Mouse (Mus musculus): ENCODE measurements around the gene Rtn4rl2. TPM values are rescaled to one million over a fixed set of nuclear protein-coding genes. Genes with fewer than 3 reads are reported as not detected.
A peak's percentile ranks its signal among the peaks of the same experiment; 100 is the strongest.

The Rtn4rl2 gene
- polyA plus RNA-seq, 1 experiment from 2014 or later, result 3.0 TPM

DNA sequence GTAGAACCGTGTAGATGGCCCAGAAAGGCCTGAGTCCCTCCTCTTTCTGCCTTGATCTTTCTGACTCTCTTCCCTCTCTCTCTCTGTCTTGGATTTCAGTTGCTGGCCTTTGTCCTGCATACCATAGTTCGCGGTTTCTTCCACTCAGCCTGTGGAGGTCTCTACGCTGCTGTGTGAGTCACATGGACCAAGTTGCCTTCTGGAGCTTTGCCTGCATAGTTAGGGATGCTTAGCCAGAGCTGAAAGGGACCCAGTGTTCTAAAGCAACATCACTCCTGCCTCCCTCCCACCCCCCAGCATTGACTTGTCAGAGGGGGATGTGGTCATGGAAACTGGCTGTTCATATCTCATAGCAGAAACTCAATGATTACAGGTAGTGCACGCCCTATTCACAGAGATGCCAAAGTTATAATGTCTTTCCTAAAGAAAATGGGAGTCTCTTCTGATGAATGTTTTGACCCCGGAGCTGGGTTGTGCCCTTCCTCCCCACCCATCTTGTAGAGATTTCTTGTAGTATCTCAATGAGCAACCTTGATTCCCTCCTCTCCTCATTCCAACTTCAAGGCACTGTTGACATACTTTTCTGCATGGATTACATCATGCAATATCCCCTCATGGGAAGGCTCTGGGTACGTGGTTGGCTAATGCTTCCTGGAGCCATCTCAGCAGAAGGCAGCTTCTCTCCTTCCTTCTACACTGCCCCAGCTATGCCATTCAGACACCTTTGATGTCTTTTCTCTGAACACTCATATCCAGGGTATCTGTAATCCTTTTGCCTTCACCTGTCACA is 26.3 kb downstream of the Rtn4rl2 start:
- Histone ChIP-seq H3K36me3 (ENCODE audit: control insufficient read depth, insufficient read depth, low read length) (no peaks in the 10 kb centered on the region), H3K4me1 (ENCODE audit: control insufficient read depth, insufficient read depth, low read depth, low read length) (no peaks in the 10 kb centered on the region)
- WGBS, result 76% methylated on average over 7 of the region's 7 CpGs

DNA sequence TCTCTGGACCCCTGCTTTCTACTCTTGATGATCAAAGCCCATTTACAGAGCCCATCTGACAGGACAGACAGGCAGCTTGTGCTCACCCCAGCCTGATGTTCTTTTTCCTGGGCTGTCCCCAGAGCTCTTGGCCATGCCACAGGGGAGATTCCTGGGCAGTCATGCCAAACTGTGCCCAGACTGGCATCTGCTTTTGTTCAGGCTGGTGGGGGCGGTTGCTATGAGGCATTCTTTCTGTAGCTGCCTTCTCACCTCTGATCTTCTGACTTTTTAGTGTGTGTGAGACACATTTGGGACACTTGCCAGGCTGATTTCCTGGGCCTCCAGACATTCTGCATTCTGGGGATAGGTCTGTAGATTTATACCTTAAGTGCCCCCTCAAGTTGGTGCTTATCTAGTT is 28.0 kb downstream of the Rtn4rl2 start:
- H3K4me1 ChIP-seq (ENCODE audit: control insufficient read depth, insufficient read depth, low read depth, low read length), result no peaks in the 10 kb centered on the region
- no peak overlapping the region for H3K27ac ChIP-seq (ENCODE audit: low read depth, low read length)
- no peaks in the 10 kb centered on the region for H3K27me3 ChIP-seq (replicated peaks; ENCODE audit: control insufficient read depth, insufficient read depth, low read length)
- ATAC-seq, result no peak
- no peaks in the 10 kb centered on the region for H3K36me3 ChIP-seq (ENCODE audit: control insufficient read depth, insufficient read depth, low read length)
- no peak overlapping the region for H3K4me3 ChIP-seq (ENCODE audit: low read length)
- H3K9me3 ChIP-seq (ENCODE audit: control insufficient read depth, low read length), result no peaks in the 10 kb centered on the region
- H3K9ac ChIP-seq (ENCODE audit: low read depth, low read length), result no peak overlapping the region
- H3K4me2 ChIP-seq (ENCODE audit: low read length), result no peak overlapping the region
- 82% methylated on average over 1 of the region's 1 CpGs for WGBS

More for the DNA sequence above, 26.3 kb downstream of the Rtn4rl2 start:
- Histone ChIP-seq H3K4me3 (ENCODE audit: low read length) (no peak overlapping the region), H3K9me3 (ENCODE audit: control insufficient read depth, low read length) (no peaks in the 10 kb centered on the region), H3K27me3 (replicated peaks; ENCODE audit: control insufficient read depth, insufficient read depth, low read length) (no peaks in the 10 kb centered on the region), H3K27ac (ENCODE audit: low read depth, low read length) (no peak overlapping the region), H3K4me2 (ENCODE audit: low read length) (no peak overlapping the region), H3K9ac (ENCODE audit: low read depth, low read length) (no peak overlapping the region)
- peak; percentile 62 for ATAC-seq

GRCm38 (mm10) chr2:84855732-84856131 is 30.8 kb downstream of the Rtn4rl2 start:
- Histone ChIP-seq H3K27ac (ENCODE audit: low read depth, low read length) (no peak overlapping the region), H3K27me3 (replicated peaks; ENCODE audit: control insufficient read depth, insufficient read depth, low read length) (no peaks in the 10 kb centered on the region), H3K4me2 (ENCODE audit: low read length) (no peak overlapping the region), H3K4me1 (ENCODE audit: control insufficient read depth, insufficient read depth, low read depth, low read length) (peaks cover 2% of the 10 kb centered on the region; the same call in 1 of the 2 replicates), H3K36me3 (ENCODE audit: control insufficient read depth, insufficient read depth, low read length) (no peaks in the 10 kb centered on the region), H3K4me3 (ENCODE audit: low read length) (no peak overlapping the region), H3K9me3 (ENCODE audit: control insufficient read depth, low read length) (no peaks in the 10 kb centered on the region), H3K9ac (ENCODE audit: low read depth, low read length) (no peak overlapping the region)
- peak; percentile 66 for ATAC-seq
- WGBS, result 52% methylated on average over 2 of the region's 2 CpGs

- peak; percentile 64 for ATAC-seq
- WGBS, result 33% methylated on average over 22 of the region's 23 CpGs
- Histone ChIP-seq H3K27me3 (replicated peaks; ENCODE audit: control insufficient read depth, insufficient read depth, low read length) (no peaks in the 10 kb centered on the region), H3K4me1 (ENCODE audit: control insufficient read depth, insufficient read depth, low read depth, low read length) (peaks cover 2% of the 10 kb centered on the region; the same call in 1 of the 2 replicates), H3K36me3 (ENCODE audit: control insufficient read depth, insufficient read depth, low read length) (no peaks in the 10 kb centered on the region), H3K27ac (ENCODE audit: low read depth, low read length) (no peak overlapping the region), H3K4me2 (ENCODE audit: low read length) (peak overlapping the region; percentile 25), H3K9me3 (ENCODE audit: control insufficient read depth, low read length) (no peaks in the 10 kb centered on the region), H3K4me3 (ENCODE audit: low read length) (no peak overlapping the region), H3K9ac (ENCODE audit: low read depth, low read length) (no peak overlapping the region)
Observed at GRCm38 (mm10) chr2:84851130-84852040, 35.1 kb downstream of the Rtn4rl2 start.

DNA sequence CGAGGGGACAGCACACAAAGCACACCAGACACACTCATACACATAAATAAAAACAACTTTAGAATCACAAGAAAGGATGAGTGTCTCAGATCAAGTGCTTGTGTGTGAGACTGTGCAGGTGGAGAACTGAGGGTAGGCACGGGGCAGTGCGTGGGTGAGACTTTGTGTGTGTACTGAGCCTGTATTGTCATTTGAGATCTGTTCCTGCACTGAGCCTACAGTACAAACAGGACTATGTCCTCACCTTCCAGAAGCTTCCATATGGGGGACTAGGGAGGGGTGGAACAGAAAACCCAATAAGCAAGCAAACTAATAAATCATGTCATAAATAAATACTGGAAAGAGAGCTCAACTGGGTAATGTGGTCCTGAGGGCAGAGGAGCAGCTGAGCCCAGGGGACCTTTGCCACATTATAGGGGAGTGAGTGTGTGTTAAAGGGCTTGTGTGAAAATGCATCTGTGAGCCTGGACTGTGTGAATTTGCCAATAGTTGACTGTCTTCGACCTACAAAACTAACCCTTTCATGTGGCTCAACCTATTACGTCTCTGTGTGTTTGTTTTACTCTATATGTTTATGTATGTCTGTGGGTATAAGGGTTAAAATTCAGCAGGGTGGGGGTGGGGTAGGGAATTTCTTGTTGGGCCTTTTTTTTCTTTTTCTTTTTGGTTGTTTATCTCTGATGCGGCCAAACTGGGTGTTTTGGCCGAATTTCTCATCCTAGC is 35.9 kb downstream of the Rtn4rl2 start:
- H3K36me3 ChIP-seq (ENCODE audit: control insufficient read depth, insufficient read depth, low read length), result no peaks in the 10 kb centered on the region
- H3K4me3 ChIP-seq (ENCODE audit: low read length), result no peak overlapping the region
- WGBS, result 69% methylated on average over 7 of the region's 7 CpGs
- no peaks in the 10 kb centered on the region for H3K9me3 ChIP-seq (ENCODE audit: control insufficient read depth, low read length)
- H3K4me2 ChIP-seq (ENCODE audit: low read length), result no peak overlapping the region; the same call in 1 of the 2 replicates
- H3K27ac ChIP-seq (ENCODE audit: low read depth, low read length), result no peak overlapping the region
- no peak for ATAC-seq
- peaks cover 2% of the 10 kb centered on the region; the same call in 1 of the 2 replicates for H3K4me1 ChIP-seq (ENCODE audit: control insufficient read depth, insufficient read depth, low read depth, low read length)
- no peak overlapping the region for H3K9ac ChIP-seq (ENCODE audit: low read depth, low read length)
- no peaks in the 10 kb centered on the region for H3K27me3 ChIP-seq (replicated peaks; ENCODE audit: control insufficient read depth, insufficient read depth, low read length)

DNA sequence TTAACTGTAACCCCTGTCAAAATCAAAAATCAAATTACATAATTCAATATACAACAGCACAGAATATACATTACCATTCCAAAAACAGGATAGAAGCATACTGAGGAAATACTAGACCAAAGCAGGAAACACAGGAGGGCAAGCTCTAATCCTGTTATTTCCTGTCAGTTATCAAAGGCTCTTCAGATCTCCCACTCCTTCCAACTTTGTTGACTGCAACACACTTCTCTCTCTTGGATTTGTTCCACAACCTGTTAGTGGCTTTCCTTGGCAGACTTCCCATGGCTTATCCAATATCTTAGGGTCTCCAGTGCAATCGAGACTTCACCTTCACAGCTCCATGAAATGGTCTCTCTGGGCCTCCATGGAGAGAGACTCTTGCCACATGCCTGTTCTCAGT is 41.3 kb downstream of the Rtn4rl2 start:
- Histone ChIP-seq H3K4me1 (ENCODE audit: control insufficient read depth, insufficient read depth, low read depth, low read length) (peaks cover 7% of the 10 kb centered on the region), H3K27ac (ENCODE audit: low read depth, low read length) (no peak overlapping the region), H3K9ac (ENCODE audit: low read depth, low read length) (no peak overlapping the region), H3K4me3 (ENCODE audit: low read length) (no peak overlapping the region), H3K36me3 (ENCODE audit: control insufficient read depth, insufficient read depth, low read length) (no peaks in the 10 kb centered on the region), H3K27me3 (replicated peaks; ENCODE audit: control insufficient read depth, insufficient read depth, low read length) (peaks cover 5% of the 10 kb centered on the region), H3K4me2 (ENCODE audit: low read length) (no peak overlapping the region), H3K9me3 (ENCODE audit: control insufficient read depth, low read length) (no peaks in the 10 kb centered on the region)
- ATAC-seq, result no peak
- WGBS, result 66% methylated on average over 1 of the region's 1 CpGs

DNA sequence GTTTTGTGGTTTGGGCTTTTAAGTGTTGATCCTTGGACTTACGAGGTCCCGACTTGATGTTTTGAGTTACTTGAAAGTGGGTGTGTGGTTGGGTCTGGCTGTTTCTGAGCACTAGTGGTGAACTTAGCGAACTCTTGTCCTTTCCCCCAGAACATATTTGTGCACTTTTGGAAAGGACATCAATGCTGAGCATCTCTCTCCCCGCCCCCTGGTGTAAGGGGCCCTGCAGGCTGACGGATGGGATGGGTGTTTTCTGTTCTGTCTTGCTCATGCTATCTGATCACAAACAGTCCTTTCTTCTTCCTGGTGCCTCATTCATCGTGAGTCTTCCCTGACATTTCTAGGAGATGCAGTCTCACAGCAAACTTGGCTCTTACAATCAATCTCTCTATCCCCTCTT is 42.9 kb downstream of the Rtn4rl2 start:
- peaks cover 14% of the 10 kb centered on the region for H3K27me3 ChIP-seq (replicated peaks; ENCODE audit: control insufficient read depth, insufficient read depth, low read length)
- H3K36me3 ChIP-seq (ENCODE audit: control insufficient read depth, insufficient read depth, low read length), result no peaks in the 10 kb centered on the region
- no peak overlapping the region for H3K27ac ChIP-seq (ENCODE audit: low read depth, low read length)
- H3K9ac ChIP-seq (ENCODE audit: low read depth, low read length), result no peak overlapping the region
- peaks cover 19% of the 10 kb centered on the region for H3K4me1 ChIP-seq (ENCODE audit: control insufficient read depth, insufficient read depth, low read depth, low read length)
- 87% methylated on average over 6 of the region's 6 CpGs for WGBS
- H3K4me3 ChIP-seq (ENCODE audit: low read length), result no peak overlapping the region
- no peak overlapping the region for H3K4me2 ChIP-seq (ENCODE audit: low read length)
- no peaks in the 10 kb centered on the region for H3K9me3 ChIP-seq (ENCODE audit: control insufficient read depth, low read length)
- no peak for ATAC-seq

DNA sequence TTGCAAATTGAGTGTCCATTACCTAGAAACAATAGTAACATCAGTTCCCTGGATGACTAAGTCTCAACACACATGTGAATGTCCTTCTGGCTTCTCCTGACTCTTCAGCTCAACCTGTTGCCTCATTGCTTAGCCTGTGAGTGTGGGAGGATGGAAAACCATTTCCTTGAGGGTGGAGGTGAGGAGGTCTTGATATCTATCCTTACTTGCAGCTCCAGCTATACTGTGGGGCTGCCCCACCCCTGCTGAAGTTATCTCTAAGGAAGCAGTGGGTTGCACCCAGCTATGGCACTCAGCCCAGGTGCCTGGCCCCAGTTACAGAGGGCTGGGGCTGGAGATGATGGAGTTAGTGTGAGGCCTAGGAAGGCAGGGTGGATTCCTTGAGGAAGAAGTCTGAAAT is 44.6 kb downstream of the Rtn4rl2 start:
- no peak for ATAC-seq
- H3K36me3 ChIP-seq (ENCODE audit: control insufficient read depth, insufficient read depth, low read length), result no peaks in the 10 kb centered on the region
- H3K4me2 ChIP-seq (ENCODE audit: low read length), result no peak overlapping the region
- H3K9me3 ChIP-seq (ENCODE audit: control insufficient read depth, low read length), result no peaks in the 10 kb centered on the region
- no peak overlapping the region for H3K4me3 ChIP-seq (ENCODE audit: low read length)
- H3K27me3 ChIP-seq (replicated peaks; ENCODE audit: control insufficient read depth, insufficient read depth, low read length), result peaks cover 29% of the 10 kb centered on the region
- H3K4me1 ChIP-seq (ENCODE audit: control insufficient read depth, insufficient read depth, low read depth, low read length), result peaks cover 19% of the 10 kb centered on the region
- H3K9ac ChIP-seq (ENCODE audit: low read depth, low read length), result no peak overlapping the region
- no peak overlapping the region for H3K27ac ChIP-seq (ENCODE audit: low read depth, low read length)

All from hindbrain, embryonic 16.5 days (tissue).